Mouse (Mus musculus) liver, embryonic 16.5 days (tissue): ENCODE results near the gene Gas7. TPM values are rescaled to one million over a fixed set of nuclear protein-coding genes. Genes with fewer than 3 reads are reported as not detected.

Experiments
- ATAC-seq: fragments of 200-750 bp; cut with Nextera tagmentation; 2 replicates; pipeline ENCODE4 v1.8.0; 2017; ENCODE audit warnings: low read depth, mild to moderate bottlenecking, moderate number of reproducible peaks, moderate library complexity
- H3K27ac ChIP-seq: fragments of 300-500 bp; sonication (generic); 2 replicates; pipeline ENCODE4 v1.5.1; 2014; ENCODE audit warnings: mild to moderate bottlenecking, low read length
- H3K27me3 ChIP-seq: fragments of 300-500 bp; sonication (generic); 2 replicates; pipeline ENCODE4 v1.6.1; 2014; ENCODE audit warnings: low read depth, low read length, mixed read lengths; ENCODE audit not compliant: control insufficient read depth, insufficient read depth
- H3K36me3 ChIP-seq: fragments of 300-500 bp; sonication (generic); 2 replicates; pipeline ENCODE4 v1.6.1; 2014; ENCODE audit warnings: mild to moderate bottlenecking; ENCODE audit not compliant: control insufficient read depth, insufficient read depth
- H3K4me1 ChIP-seq: fragments of 300-500 bp; sonication (generic); 2 replicates; pipeline ENCODE4 v1.6.1; 2014; ENCODE audit warnings: low read depth, low read length, mixed read lengths; ENCODE audit not compliant: control insufficient read depth
- H3K4me2 ChIP-seq: fragments of 300-500 bp; sonication (generic); 2 replicates; pipeline ENCODE4 v1.6.1; 2014; ENCODE audit warnings: low read depth, low read length, mixed read lengths
- H3K4me3 ChIP-seq: fragments of 300-500 bp; sonication (generic); 2 replicates; pipeline ENCODE4 v1.5.1; 2014; ENCODE audit warnings: low read depth, mild to moderate bottlenecking, low read length
- H3K9ac ChIP-seq: fragments of 300-500 bp; sonication (generic); 2 replicates; pipeline ENCODE4 v1.6.1; 2014; ENCODE audit warnings: low read depth, low read length
- H3K9me3 ChIP-seq: fragments of 300-500 bp; sonication (generic); replicated peaks from 2 replicates; pipeline ENCODE4 v1.6.1; 2016; ENCODE audit warnings: low read length; ENCODE audit not compliant: control insufficient read depth
- WGBS: fragments of 180-500 bp; shearing (Covaris S2); extraction: QIAGEN DNeasy Blood & Tissue Kit; methylation state at CpG from one replicate; pipeline ENCODE4 v1.1.7; 2014; ENCODE audit not compliant: insufficient replicate concordance; 5-methylcytosine and 5-hydroxymethylcytosine counted together
- polyA plus RNA-seq: library from polyadenylated mRNA; unstranded; fragments of >200 nt; fragmentation: Nextera tagmentation; extraction: Ambion mirVana; gene quantifications from 2 replicates; pipeline ENCODE4 v1.2.1, GENCODE M21; 2015

Gene Gas7
- polyA plus RNA-seq, 1 experiment from 2014 or later, result 2.5 TPM

DNA sequence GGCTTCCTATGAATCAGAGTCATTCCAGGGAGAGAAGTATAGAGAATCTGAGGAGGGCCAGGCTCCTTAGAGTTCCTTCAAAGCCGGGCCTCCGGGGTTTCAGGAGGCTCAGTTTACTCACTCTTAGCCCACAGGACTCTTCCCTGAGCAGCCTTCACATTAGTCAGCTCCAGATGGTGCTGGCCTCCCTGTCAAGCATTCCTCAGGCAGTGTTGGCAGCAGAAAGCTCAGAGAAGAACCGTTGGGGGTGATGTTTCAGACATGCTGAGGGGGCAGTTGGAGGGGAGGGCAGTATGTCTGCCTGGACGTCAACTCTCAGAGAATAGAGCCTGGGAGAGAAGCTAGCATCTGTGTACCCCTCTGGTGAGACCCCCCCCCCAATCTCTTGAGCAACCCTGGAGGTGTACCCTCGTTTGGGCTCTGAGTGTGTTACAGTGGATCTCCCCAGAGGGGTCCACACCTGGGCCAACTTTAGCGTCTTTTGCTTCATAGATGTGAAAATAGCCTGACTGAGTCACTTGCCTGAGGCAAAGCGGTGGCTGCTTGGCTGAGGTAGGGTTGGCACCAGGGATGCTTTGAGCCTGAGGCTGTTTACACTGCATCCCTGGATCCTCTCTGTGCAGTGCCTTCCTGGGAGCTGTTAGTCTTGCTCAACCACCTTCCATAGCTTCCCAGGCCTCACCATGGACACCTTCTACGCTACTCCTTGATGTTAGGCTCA is 145.6 kb downstream of the Gas7 start:
- ATAC-seq, result no peak
- Histone ChIP-seq H3K4me1 (no peaks in the 10 kb centered on the region), H3K27me3 (no peaks in the 10 kb centered on the region), H3K4me3 (no peak overlapping the region), H3K4me2 (no peak overlapping the region), H3K27ac (no peak overlapping the region), H3K9ac (no peak overlapping the region), H3K9me3 (no peaks in the 10 kb centered on the region), H3K36me3 (no peaks in the 10 kb centered on the region)
- WGBS, result 64% methylated on average over 8 of the region's 8 CpGs

DNA sequence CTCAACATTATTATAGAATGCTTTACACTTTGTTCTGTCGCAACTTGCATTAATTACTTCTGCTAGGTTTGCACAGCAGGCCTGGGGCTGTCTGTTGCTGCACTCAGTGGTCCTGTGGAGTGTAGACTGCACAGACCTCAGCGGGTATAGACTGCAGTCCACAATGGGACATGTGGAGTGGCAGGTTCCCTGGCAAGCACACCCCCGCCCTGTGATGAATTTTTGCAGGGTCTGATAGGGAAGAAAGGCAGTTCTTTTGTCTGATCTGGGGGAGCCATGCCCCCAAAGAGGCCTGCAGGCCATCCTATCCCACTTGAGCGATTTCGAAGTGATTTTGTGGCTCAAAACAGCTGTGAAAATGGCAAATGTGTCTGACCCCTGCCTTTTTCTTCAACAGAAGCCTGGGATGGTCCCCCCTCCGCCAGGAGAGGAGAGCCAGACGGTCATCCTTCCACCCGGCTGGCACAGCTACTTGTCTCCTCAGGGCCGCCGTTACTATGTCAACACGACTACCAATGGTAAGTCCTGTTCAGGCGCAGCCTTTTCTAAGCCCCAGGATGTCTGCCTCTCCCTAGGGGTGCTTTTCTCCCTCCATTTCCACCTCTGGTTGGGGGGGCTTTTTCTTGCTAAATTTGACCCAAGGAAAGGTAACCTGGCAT is 147.6 kb downstream of the Gas7 start:
- Histone ChIP-seq H3K27me3 (no peaks in the 10 kb centered on the region), H3K36me3 (no peaks in the 10 kb centered on the region), H3K9me3 (no peaks in the 10 kb centered on the region), H3K4me1 (no peaks in the 10 kb centered on the region), H3K4me2 (no peak overlapping the region), H3K4me3 (no peak overlapping the region), H3K27ac (no peak overlapping the region), H3K9ac (no peak overlapping the region)
- WGBS, result 57% methylated on average over 12 of the region's 12 CpGs
- ATAC-seq, result no peak

DNA sequence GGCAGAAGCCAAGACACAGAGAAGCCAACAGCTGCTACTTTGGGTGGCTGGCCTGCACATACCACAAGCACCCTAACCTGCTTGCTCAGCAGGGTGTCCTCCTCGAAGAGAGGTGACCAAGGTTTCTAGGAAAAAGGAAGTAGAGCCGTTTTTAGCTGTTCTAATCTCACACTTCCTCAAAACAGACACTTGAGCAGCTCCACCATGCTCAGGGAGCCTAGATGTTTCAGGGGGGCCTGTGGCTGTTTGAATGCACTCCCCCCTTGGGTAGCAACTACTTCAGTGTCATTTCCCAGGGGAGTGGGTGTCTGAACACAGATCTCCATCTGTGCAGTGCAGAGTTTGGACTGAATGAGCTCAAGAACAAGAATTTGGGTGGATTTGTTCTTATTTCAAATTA is 149.2 kb downstream of the Gas7 start:
- no peaks in the 10 kb centered on the region for H3K36me3 ChIP-seq
- no peaks in the 10 kb centered on the region for H3K4me1 ChIP-seq
- WGBS, result 5% methylated on average over 2 of the region's 2 CpGs
- no peak overlapping the region for H3K9ac ChIP-seq
- no peak overlapping the region for H3K4me2 ChIP-seq
- no peak; the same call in 1 of the 2 replicates for ATAC-seq
- no peak overlapping the region for H3K27ac ChIP-seq
- no peaks in the 10 kb centered on the region for H3K27me3 ChIP-seq
- H3K9me3 ChIP-seq, result no peaks in the 10 kb centered on the region
- no peak overlapping the region for H3K4me3 ChIP-seq

DNA sequence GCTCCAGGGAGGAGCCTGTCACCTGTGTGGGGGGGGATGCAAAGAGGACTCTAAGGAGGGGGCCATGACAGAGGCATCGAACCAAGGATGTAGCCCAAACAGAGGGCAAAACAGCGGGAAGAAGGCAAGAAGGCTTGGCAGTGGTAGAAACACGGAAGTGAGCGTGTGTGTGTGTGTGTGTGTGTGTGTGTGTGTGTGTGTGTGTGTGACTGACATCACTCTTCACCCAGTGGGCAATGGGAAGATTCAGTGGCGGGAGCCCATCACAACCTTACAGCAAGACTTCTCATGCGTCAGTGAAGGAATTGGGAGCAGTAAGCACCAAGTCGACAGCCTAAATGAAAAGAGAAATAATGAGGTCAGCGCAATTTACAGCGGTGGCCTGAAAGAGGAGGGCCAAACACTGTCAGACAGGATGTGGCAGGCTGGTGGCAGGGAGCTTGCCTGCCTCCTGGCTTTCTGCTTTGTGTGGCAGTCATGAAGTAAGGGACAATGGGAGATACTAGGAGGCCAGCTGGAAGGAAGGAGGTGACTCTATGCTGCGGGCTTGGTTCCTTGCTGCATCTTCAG is 153.0 kb downstream of the Gas7 start:
- H3K36me3 ChIP-seq, result no peaks in the 10 kb centered on the region
- 41% methylated on average over 10 of the region's 10 CpGs for WGBS
- H3K9me3 ChIP-seq, result no peaks in the 10 kb centered on the region

DNA sequence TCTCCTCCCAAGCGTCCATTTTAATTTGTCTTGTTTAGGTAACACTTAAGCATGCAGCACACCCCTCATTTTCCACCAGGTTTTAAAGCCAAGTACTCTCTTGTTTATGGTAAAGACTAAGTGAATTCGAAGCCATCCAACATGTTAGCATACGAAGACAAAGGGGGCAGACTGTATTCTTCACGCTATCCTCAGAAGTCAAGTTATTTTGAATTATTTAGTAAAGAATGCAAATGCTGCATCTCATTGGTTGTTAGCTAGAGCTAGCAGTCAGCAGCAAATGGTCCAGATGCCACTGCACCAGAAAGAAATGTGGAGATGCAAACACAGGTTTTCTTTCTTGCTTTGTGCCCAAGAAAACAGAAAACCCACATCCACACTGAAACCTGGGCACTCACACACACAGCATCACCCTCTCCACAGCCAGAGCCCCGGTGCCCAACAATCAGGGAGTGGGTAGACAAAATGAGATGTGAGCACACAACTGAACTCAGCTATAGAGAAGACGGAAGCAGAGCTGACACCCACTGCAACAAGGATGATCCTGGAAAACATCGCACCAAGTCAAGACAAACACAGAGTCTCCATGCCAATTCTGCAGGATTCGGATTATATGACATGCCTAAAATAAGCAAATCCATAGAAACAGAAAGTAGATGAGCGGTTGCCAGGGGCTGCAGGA is 157.1 kb downstream of the Gas7 start:
- no peak overlapping the region for H3K27ac ChIP-seq
- no peak overlapping the region for H3K4me2 ChIP-seq
- ATAC-seq, result no peak
- H3K9ac ChIP-seq, result no peak overlapping the region
- H3K4me1 ChIP-seq, result no peaks in the 10 kb centered on the region
- H3K36me3 ChIP-seq, result no peaks in the 10 kb centered on the region
- 63% methylated on average over 9 of the region's 9 CpGs for WGBS
- H3K9me3 ChIP-seq, result no peaks in the 10 kb centered on the region
- no peaks in the 10 kb centered on the region for H3K27me3 ChIP-seq
- H3K4me3 ChIP-seq, result no peak overlapping the region

More for the DNA sequence above, 153.0 kb downstream of the Gas7 start:
- no peak overlapping the region for H3K27ac ChIP-seq
- no peaks in the 10 kb centered on the region for H3K27me3 ChIP-seq
- no peak overlapping the region for H3K9ac ChIP-seq
- no peak overlapping the region for H3K4me3 ChIP-seq
- no peak for ATAC-seq
- H3K4me1 ChIP-seq, result no peaks in the 10 kb centered on the region
- H3K4me2 ChIP-seq, result no peak overlapping the region

DNA sequence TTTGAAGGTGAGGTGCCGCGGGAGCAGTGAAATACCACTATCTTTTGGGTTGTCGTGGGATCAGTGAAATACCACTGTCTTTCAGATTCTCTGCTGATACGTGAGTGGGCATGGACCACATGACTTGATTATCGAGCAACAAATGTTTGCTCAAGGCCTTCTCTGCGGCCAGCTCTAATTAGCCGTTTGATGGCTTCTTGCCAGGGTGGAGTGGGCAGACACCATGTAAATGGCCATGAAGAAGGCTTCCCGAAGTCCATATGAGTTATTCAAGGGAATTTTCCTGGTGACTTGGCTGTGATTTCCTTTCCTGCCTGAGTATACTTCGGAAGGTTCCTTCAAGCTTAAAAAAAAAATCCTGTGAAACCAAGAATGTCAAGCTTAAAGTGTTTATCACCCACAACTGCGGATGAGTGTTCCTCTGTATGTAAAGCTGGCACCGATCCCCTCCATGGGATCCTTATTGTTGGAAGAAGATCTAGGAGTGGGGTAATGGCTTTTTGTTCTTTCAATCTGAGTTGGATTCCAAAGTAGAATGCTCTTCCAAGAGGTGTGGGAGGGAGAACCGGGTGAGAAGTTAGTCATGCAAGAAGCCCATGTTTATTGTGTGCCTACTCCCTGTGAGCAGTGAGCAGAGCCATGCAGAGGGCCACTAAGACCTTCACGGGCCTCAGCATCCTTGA is 161.5 kb downstream of the Gas7 start:
- Histone ChIP-seq H3K36me3 (no peaks in the 10 kb centered on the region), H3K9ac (no peak overlapping the region), H3K27ac (no peak overlapping the region), H3K9me3 (no peaks in the 10 kb centered on the region), H3K4me2 (no peak overlapping the region), H3K4me3 (no peak overlapping the region), H3K27me3 (no peaks in the 10 kb centered on the region), H3K4me1 (no peaks in the 10 kb centered on the region)
- 65% methylated on average over 13 of the region's 13 CpGs for WGBS
- no peak for ATAC-seq

DNA sequence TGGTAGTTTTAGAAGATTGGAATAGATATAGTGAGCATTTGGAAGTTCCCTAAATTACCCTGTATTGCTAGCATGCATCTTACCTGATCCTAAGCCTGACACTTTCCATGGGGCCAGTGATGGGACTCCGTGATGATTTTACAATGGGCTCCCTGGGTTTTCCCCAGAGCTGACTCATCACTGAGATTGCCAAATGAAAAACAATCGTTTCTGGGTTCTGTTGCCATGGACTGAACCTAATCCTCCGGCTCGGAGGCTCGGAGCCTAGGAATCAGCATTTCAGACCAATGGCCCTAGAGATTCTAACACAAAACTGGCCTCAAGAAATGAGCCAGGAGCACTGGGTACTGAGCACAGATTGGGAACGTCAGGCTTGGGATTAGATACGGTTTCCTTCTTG is 167.1 kb downstream of the Gas7 start:
- Histone ChIP-seq H3K4me2 (no peak overlapping the region), H3K9ac (no peak overlapping the region), H3K36me3 (no peaks in the 10 kb centered on the region), H3K9me3 (no peaks in the 10 kb centered on the region), H3K27me3 (no peaks in the 10 kb centered on the region), H3K4me1 (no peaks in the 10 kb centered on the region; the same call in 1 of the 2 replicates), H3K27ac (no peak overlapping the region), H3K4me3 (no peak overlapping the region)
- no peak for ATAC-seq
- WGBS, result 59% methylated on average over 7 of the region's 7 CpGs

DNA sequence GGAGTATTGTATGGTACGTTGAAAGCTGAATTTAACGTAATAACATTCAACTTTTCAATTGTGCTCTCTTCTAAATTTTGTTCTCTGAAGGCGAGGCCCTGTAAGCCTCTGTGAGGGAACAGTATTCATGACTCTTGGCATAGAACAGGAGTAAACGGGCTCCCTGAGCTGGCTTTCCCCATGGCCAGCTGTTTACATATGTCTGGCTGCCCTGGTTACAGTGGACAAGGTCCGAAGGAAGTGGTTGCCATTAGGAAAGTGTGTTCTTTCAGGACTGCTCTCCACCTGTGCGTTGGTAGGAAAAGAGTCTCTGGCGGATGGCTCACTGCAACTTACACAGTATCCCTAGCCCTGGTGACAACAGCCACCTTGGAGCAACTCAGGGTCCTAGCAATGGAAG is 171.9 kb downstream of the Gas7 start:
- Histone ChIP-seq H3K9me3 (no peaks in the 10 kb centered on the region), H3K36me3 (no peaks in the 10 kb centered on the region), H3K4me1 (no peaks in the 10 kb centered on the region; the same call in 1 of the 2 replicates), H3K27ac (no peak overlapping the region), H3K4me3 (no peak overlapping the region), H3K27me3 (no peaks in the 10 kb centered on the region), H3K9ac (no peak overlapping the region), H3K4me2 (no peak overlapping the region)
- WGBS, result 57% methylated on average over 7 of the region's 7 CpGs
- peak; percentile 64 for ATAC-seq
